Mouse (Mus musculus): ENCODE measurements around the gene Cd300lb.

The Cd300lb gene

DNA sequence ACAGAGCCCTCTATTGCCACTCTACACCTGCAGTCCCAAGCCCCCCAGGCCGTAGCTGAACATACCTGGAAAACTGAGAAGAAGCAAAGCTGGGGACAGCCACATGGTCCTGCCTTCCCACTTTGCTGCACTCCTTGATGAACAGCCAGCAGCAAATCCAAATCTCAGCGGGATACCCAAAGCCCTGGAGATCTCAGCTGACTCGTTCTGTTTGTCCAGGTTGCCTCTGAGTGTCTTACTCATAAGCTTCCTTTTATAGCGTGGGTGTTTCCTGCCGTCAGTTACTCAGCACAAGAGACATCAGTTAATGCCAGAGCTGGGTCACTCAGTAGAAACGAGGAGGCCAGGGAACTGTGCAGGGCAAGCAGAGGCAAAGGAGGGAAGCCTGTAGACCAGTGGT, at the start of gene Cd300lb:
Cd300lb (minus strand) TSS at position 243 of the 400 bp plus-strand sequence.
- WGBS: 40% methylated on average over 6 of the region's 6 CpGs

DNA sequence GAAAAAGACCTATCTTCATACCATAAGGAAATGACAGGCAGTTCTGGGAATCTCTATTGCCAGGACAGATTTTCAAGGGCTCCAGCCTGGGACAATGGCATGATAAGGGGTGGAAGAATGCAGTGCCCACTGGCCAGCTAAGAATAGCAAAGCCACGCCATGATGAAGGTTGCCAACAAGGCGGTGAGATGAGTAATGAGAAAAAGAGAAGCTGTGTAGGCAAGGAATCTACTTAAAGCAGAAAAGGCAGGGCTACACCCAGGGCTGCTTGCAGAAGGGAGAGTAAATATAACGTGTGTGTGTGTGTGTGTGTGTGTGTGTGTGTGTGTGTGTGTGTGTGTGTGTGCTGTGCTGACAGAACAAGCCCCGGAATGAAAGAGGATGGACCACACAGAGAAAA, 47.7 kb upstream of the Cd300lb start:
- WGBS: 45% methylated on average over 4 of the region's 4 CpGs

DNA sequence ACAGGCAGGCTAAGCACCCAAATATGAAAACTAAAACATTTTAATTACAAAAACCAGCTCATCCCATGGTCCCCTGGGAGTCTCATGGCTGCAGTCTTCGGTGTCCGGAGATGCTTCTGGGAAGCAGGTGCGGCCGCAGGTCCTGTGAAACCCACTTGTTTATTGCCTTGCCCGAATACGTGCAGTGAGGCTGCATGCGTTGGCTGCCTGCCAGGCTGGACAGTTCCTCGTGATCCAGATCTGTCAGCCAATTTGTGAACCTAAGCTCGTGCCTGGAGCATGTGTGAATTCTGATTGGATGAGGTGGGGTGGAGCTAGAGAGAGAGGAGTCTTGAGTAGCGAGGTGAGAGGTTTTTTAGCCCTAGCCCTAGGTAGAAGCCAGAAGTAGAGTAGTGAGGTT, 38.5 kb upstream of the Cd300lb start:
- 71% methylated on average over 10 of the region's 10 CpGs for WGBS

DNA sequence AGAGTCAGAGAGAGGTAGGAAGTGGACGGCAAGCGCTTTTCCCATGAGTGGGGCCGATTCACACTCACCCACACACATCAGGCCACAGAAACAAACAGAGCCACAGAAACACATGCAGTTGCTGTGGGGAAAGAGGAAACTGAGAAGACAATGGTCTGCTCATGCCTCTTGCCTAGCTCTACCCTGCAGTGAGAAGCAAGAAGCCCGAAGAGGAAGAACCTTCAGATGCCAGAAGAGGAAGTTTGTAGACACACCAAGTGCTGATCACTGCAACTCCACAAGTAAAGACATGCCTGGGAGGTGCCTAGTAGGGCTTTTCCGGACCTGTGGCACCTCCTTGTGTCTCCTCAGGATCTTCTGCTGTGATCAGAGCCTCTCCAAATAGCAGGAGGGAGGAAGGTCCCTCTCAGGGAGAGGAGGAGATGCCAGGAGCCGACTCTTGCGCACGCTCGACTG, 34.6 kb upstream of the Cd300lb start, which contains the start of gene Cd300c:
Cd300c (minus strand) TSS at position 406 of the 456 bp plus-strand sequence.
- WGBS: 85% methylated on average over 9 of the region's 9 CpGs

DNA sequence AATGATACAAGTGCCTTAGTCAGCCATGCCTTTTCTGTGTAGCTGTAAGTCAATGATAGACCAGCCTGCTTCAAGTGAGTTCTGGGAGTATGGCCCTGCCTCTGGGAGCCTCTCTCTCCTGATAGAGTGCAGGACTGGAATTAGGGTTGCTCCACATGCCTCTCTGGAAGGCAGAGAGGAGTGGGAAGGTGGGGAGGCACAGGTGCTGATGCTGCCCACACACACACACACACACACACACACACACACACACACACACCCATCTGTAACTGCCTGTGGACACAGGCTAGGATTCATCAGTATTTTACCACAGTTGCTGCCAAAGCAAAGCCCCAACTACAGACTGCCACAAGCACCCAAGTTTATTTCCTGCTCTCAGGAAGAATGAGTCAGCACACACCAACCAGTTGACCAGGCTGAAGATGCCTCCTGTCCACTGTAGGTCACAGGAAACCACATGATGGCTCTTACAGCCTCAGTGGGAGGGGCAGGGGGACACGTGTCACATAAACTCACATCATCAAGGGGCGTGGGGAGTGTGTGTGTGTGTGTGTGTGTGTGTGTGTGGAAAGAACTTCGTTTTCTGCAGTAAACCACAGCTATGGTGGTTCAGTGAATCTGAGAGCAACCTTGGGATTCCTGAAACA, 31.1 kb upstream of the Cd300lb start:
- 55% methylated on average over 3 of the region's 3 CpGs for WGBS

DNA sequence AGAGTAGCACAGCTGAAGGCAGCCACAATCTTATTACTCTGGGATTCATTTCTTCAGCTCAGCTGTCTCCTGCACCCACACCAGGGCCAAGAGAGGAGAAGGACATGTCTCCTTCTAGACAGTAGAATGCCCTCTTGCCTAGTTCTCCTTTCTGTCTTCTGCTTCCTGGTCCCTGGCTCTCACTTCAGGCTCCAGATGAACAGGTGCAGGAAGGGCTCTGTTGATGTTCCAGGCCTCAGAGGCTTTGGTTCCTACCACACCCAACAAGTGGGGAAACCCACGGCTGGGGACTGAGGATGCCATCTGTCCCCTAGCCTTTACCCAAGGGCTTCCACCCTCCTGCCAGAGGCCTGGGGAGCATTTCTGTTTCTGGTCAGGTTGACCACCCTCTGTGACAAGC, 26.2 kb upstream of the Cd300lb start:
- 76% methylated on average over 1 of the region's 1 CpGs for WGBS

DNA sequence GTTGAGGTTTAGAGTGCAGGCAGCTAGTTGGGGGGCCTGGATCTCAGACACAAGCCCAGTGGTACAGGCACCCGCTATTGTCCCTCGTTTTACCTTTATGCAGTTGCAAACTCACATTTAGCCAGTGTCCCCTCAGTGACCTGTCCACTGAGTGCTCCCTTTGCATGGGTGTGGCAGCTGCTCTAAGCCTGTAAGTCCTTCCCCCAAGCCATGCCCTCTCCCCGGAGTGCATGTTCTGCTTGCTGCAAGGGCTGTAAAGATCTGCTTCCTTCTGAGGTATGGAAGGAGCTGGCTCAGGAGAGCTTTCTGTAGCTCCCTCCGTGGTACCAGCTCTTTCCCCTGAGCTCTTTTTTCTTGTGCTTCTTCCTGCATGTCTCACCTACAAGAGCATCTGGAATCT, 595 bp downstream of the Cd300lb start:
- 85% methylated on average over 4 of the region's 4 CpGs for WGBS

DNA sequence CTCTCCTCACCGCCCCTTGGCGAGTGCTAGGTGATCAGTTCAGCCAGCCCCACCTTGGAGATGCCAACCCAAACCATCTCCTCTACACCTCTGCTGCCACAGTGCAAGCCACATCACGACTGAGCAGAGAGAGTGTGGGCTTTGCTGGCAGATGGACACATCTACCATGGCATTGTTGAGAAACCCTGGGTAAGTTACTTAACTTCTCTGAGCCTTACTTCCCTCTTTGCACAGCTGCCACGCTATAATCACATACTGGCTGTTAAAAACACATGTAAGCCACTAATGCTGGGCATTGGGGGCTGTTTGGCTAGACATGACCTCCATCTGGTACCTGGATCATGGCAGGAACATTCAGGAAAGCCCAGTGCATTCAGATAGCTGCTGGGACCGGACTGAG, 3.1 kb downstream of the Cd300lb start:
- WGBS: 65% methylated on average over 5 of the region's 5 CpGs

DNA sequence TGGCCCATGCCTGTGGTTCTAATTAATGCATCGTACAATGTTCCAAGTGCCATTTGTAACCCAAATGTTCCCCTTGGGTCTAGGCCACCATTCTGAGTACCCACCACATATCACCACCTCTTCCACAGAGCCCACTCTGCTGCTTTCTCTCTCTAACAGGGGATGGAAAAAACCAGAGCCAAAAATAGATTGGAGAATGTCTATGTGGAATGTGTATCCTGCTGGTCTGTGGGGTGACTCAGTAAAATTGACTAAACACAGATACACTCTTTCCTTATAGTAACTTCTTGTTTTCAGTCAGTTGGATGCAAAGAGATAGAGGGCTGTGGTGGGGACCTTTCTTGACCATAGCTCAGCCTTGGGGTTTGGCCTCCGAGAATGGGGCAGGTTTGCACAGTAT, 4.6 kb downstream of the Cd300lb start:
- WGBS: 63% methylated on average over 2 of the region's 2 CpGs

DNA sequence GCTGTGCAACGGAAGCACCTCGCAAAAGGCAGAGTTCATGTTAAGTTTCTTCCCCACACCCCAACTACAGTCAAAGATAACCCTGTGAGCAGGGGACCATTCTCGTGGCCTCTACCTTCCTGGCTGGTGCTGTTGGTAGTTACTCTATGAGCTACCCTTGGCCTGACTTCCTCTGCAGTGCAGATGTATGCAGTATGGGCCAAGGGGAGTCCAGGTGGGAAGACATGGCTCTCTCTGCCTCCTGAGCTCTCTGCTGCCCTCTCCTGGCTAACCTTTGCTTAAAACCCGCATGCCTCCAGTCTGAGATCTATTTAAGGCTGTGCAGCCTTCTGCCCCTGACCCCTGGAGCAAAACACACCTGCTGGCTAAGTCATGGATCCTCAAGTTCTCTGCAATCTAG, 10.2 kb downstream of the Cd300lb start:
- WGBS: 86% methylated on average over 4 of the region's 4 CpGs

DNA sequence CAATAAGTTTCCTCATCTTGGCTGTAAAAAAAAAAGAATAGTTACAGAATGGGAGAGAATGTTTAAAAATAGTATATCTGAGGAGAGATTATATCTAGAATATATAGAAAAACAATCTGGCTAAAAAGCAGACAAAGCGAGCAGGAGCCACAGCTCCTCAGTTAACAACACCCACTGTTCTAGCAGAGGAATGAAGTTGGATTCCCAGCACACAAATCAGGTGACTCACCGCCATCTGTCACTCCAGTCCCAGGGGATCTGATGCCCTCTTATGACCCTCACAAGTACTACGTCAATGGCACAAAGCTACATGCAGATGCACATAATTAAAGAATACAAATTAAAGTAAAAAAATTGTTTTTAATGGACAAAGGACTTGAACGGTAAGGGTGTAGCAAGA, 11.7 kb downstream of the Cd300lb start:
- 55% methylated on average over 4 of the region's 4 CpGs for WGBS

DNA sequence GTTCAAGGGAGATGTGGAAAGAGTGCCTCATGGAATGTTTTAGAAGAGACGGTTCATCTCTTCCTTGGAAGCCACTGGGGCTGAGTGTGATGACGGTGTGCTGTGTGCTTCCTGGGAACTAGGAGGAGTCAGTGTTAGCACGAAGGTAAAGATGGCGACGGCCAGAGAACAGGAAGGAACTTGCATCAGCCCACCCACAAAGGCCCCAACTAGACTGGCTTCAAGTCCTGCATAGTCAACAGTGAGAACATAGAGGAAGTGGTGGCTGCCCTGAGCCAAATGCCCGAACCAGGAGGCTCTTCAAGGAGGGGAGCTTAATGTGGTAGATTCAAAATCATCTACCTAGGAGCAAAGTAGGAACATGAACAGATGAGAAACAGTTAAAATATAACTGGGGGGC, 17.1 kb downstream of the Cd300lb start:
- 77% methylated on average over 6 of the region's 6 CpGs for WGBS

DNA sequence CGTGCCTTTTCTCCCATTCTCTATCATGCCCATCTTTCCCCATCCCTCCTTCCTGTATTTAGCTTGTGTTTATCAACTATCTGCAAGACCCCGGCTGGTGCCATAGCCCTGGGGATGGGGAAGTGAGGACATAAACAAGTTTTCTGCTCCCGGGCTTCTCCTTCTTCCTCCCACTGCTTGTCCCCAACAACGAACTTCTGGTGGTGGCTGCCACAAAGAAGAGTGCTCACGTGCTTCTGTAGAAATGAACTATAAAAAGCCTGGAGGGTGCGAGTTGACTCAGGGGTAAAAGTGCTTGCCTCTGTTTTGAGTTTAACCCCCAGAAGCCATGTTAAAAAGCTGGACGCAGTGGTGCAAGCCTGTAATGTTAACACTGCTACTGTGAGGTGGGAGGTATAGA, 19.2 kb downstream of the Cd300lb start:
- WGBS: 23% methylated on average over 7 of the region's 7 CpGs

DNA sequence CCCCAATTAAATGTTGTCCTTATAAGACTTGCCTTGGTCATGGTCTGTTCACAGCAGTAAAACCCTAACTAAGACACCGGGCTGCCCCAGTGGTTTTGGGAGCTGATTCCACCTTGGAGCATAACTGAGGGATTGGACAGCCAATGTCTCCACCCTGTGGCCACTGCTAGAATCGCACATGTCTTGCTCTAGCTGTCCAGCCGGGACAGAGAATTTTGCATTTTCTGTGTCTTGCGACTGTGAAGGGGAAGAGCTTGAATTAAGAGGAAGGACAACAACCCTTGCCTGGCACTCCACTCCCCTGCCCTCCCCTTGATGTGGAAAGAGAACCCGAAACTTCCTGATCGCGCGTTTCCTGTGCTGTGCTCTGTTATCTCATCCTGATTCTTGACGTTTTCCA, 21.3 kb downstream of the Cd300lb start:
- WGBS: 17% methylated on average over 9 of the region's 9 CpGs

DNA sequence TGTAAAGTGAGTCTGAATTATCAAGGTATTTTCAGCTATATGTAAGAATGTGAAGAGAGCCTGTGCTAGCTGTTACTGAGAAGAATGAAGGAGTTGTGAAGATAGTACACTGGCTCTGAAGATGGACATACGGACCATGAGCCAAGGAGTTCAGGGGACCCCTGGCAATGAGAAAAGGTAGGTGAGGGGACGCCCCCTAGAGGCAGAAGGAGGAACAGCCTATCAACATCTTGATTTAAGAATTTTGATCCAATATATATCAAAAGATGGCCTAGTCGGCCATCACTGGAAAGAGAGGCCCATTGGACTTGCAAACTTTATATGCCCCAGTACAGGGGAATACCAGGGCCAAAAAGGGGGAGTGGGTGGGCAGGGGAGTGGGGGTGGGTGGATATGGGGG, 24.6 kb downstream of the Cd300lb start:
- WGBS: 46% methylated on average over 3 of the region's 3 CpGs

DNA sequence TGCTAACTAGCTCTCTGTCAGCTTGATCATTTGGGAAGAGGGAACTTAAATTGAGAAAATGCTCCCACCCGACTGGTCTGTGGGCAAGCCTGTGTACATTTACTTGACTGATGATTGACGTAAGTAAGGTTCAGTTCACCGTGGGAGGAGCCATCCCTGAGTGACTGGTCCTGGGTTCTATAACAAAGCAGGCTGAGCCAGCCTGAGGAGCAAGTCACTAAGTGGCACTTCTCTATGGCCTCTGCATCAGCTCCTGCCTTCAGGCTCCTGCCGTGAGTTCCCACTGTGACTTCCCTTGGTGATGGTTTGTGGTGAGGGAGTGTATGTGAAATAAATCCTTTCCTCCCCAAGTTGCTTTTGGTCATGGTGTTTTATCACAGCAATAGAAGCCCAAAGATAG, 26.1 kb downstream of the Cd300lb start:
- 62% methylated on average over 4 of the region's 4 CpGs for WGBS

DNA sequence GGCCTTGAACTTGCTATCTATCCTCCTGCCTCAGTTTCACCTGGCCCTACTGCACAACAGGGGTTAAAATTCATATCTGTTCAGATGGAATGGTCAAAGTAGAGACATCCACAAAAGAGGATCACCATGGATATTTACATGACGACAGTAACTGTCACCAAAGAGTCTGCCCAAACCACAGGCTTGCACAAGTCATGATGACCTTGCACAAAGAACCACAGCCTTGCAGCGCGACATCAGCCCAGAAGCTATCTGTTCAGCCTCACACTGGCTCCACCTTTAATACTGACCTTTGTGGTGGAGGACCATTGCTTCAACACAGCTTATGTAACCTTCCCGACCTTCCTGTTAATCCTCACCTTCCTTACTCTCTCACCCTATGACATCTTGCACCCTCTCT, 26.6 kb downstream of the Cd300lb start:
- WGBS: 80% methylated on average over 4 of the region's 4 CpGs

DNA sequence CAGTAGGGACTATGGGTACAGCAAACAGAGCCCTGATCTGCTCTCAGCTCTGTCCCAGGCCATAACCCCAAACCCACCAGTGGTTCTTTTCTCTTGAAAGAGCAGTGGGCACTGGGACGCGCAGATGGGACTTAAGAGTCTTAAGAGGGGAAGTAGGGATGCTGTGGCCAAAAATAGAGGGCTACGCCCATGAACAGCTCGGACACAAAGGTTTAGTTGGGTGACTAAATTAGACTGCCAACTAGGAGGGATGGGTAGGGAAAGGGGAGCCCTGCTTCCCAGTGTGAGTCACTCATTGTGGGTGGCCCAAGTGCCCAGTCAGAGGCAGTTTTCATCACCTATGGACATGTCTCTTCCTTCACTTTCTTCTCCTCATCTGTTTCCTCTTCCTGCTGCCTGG, 31.0 kb downstream of the Cd300lb start:
- 81% methylated on average over 4 of the region's 4 CpGs for WGBS

DNA sequence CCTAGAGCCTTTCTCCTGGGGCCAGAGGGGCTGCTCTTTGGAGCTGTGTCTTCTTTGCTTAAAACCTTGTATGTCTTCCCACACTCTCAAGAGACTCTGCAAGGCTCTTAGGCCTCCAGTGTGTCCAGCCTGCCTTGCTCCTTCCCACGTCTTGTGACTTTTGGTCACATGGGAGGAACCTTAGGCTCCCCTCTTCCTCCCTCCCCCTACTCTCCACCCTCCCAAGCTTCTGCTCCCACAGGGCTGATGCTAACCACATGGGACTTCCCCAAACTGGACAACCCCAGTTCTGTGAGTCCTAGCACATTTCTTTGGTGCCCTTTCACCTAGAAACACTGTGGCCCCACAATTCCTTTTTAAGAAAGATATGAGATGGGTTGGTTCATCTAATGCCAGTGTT, 36.2 kb downstream of the Cd300lb start:
- WGBS: 63% methylated on average over 1 of the region's 1 CpGs

DNA sequence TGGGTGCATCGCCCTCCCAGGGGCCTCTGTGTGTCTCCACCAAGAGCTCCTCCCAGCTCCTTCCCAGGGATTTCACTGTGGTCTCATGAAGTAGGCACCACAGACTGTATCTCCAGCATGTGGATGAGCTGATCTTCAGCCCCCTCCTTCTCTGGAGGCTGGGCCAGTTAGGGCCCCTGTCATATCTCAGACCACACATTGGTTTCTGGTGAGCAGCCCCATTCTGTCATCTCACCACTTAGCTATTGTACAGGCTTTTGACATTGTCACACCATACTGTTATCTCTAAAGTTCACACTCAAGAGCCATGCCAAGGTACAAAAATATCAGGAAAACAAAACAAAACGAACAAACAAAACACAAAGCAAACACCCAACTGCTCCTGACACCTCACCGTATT, 38.1 kb downstream of the Cd300lb start:
- WGBS: 93% methylated on average over 3 of the region's 3 CpGs

DNA sequence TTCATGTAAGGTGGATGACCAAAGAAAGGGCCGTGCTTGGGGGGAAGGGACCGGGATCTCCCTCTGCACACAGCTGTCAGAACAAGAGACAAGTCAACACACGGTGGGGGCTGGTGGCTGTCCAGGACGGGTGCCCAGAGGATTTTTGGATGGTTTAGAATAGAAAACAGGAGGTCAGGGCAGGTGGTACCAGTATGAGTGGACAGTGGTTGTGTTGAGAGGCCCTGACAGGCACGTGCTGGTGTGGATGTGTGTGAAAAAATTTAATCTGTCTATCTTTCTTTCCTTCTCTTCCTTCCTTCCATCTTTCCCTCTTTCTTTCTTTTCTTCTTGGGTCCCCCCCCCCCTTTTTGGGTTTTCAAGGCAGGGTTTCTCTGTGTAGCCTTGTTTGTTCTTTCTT, 43.6 kb downstream of the Cd300lb start:
- WGBS: 53% methylated on average over 5 of the region's 5 CpGs

DNA sequence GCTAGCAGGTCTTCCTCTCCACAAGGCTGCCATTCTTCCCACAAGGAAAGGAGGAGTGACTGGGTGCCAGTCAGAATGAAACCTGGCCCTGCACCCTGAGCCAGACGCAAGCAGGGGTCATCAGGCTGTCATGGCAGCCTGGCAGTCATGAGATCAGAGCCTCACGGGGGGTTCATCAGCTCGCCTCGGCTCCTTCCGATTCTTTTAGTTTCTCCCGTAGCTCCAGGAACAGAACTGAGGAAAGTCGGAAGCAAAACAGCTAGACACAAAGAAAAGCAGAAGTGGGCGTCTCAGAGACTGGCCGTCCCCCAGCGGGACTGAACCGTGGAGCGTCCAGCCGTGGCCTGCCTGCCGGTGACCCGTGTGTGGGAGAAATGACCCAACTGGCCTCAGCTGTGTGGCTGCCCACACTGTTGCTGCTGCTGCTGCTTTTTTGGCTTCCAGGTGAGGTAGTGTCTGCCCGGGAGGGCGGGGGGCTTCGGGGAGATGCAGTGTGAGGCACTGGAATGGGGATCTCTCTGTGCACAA, 44.1 kb downstream of the Cd300lb start, which contains the start of gene Cd300a:
Cd300a (plus strand) TSS at position 51 of the 528 bp plus-strand sequence.
- 70% methylated on average over 18 of the region's 18 CpGs for WGBS

DNA sequence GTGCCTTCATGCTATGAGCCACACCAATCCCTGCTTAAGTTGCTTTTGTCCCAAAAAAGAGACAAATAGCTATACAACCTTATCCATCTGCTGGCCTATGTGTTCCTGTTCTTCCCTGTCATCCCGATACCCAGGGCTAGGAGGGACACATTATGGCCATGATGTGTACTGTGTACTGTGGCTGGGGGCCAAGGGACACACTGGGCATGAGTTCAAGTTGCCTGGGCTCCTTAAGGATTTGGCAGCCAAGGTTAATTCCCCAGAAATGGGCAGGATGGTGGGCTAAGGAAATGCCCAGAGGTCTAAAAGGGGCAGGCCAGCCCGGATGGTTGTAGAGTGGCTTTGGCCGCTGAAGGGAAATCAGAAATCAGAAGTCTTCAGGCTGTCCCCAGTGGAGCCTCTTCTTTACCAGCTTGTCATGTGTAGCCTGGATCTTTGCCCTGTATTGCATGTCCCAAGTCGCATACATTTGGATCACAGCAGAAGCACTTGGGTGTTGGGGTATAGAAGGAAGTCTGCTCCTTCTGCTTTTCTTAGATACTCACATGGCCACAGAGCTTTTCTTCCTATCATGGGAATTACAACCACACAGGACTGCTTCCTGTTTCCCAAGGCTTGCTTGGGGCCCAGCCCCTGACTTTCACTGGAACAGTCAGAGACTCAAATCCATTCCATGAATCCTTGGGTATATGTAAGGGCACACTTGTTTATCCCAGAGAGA, 49.6 kb downstream of the Cd300lb start:
- 67% methylated on average over 4 of the region's 4 CpGs for WGBS

Data from cerebral cortex, adult 2 months (tissue).